ENCODE assay signal across 17 mouse cellular contexts in genomic region chr3:146046076-146046475, GRCm38 (mm10). TPM values are rescaled to one million over a fixed set of nuclear protein-coding genes. Genes with fewer than 3 reads are reported as not detected.
"Had no signal": no experiment of that assay in that cellular context is flagged by ENCODE, and none has a peak within 500 bp of the region (broad histone marks: within the 10 kb centered on the region; RNA-seq: fewer than 3 reads in every experiment).

No protein-coding gene starts in this region.

- H3K36me3 ChIP-seq: lung, embryonic 15.5 days; midbrain, embryonic 13.5 days; midbrain, embryonic 15.5 days; neural tube, embryonic 12.5 days; stomach, embryonic 15.5 days had no signal

- H3K27ac ChIP-seq: lung, embryonic 15.5 days; macrophage; midbrain, embryonic 13.5 days; midbrain, embryonic 15.5 days; neural tube, embryonic 12.5 days; stomach, embryonic 15.5 days; stomach, postnatal 0 days had no signal

- H3K9ac ChIP-seq: lung, embryonic 15.5 days; midbrain, embryonic 13.5 days; midbrain, embryonic 15.5 days; neural tube, embryonic 12.5 days; stomach, embryonic 15.5 days had no signal

- H3K4me1 ChIP-seq: midbrain, embryonic 15.5 days; neural tube, embryonic 12.5 days; stomach, embryonic 15.5 days had no signal

- ATAC-seq: lung, postnatal 0 days; midbrain, embryonic 13.5 days; midbrain, embryonic 15.5 days had no signal

- H3K4me2 ChIP-seq: midbrain, embryonic 11.5 days; midbrain, embryonic 13.5 days; midbrain, embryonic 15.5 days; neural tube, embryonic 12.5 days; stomach, embryonic 15.5 days had no signal

- DNase-seq: lung, adult 2 months; lung, postnatal 14 days; lung, postnatal 36 days; right cerebral cortex, postnatal 14 days; thymus, adult 2 months; thymus, postnatal 25 days; thymus, postnatal 4 days had no signal

- H3K4me3 ChIP-seq: lung, embryonic 15.5 days; megakaryocyte, embryonic 14.5 days; midbrain, embryonic 13.5 days; midbrain, embryonic 15.5 days; neural tube, embryonic 12.5 days; stomach, embryonic 15.5 days had no signal

- H3K27me3 ChIP-seq: lung, embryonic 15.5 days; midbrain, embryonic 15.5 days; neural tube, embryonic 12.5 days; stomach, embryonic 15.5 days had no signal

- H3K9me3 ChIP-seq: lung, embryonic 15.5 days; midbrain, embryonic 13.5 days; midbrain, embryonic 15.5 days; neural tube, embryonic 12.5 days; stomach, embryonic 15.5 days had no signal

RNA-seq across cellular contexts. Expression of gene Syde2, which starts 58.4 kb away (rescaled TPM):
- polyA plus RNA-seq: macrophage had no signal
